Mouse (Mus musculus) mesoderm, embryonic 11.5 days (tissue): ENCODE data around the gene Npff.

Source experiments
- DNase-seq: peaks from one replicate; pipeline ENCODE4 v3.0.0-alpha.2; 2012; ENCODE audit warnings: low read depth, low spot score

The Npff gene

GRCm38 (mm10) chr15:102524892-102525485 lies at the start of gene Npff:
Npff (minus strand) TSS chr15:102524942.
- DNase-seq: peak; percentile 85

GRCm38 (mm10) chr15:102572081-102572480 lies 47.3 kb upstream of the Npff start:
- DNase-seq: no peak

GRCm38 (mm10) chr15:102567849-102568248 lies 43.1 kb upstream of the Npff start:
- no peak for DNase-seq

- DNase-seq: no peak
Measured at GRCm38 (mm10) chr15:102563681-102564080, 38.9 kb upstream of the Npff start.

- no peak for DNase-seq
Measured at GRCm38 (mm10) chr15:102563061-102563460, 38.3 kb upstream of the Npff start.

GRCm38 (mm10) chr15:102562491-102562890 lies 37.7 kb upstream of the Npff start:
- DNase-seq: no peak

- DNase-seq: no peak
Measured at GRCm38 (mm10) chr15:102557580-102557979, 32.8 kb upstream of the Npff start.

GRCm38 (mm10) chr15:102555581-102555980 lies 30.8 kb upstream of the Npff start:
- no peak for DNase-seq

- DNase-seq: no peak
Measured at GRCm38 (mm10) chr15:102552599-102552998, 27.9 kb upstream of the Npff start.

GRCm38 (mm10) chr15:102547478-102547877 lies 22.7 kb upstream of the Npff start:
- DNase-seq: no peak

- DNase-seq: no peak
Measured at GRCm38 (mm10) chr15:102546677-102547427, 22.1 kb upstream of the Npff start.

- no peak for DNase-seq
Measured at GRCm38 (mm10) chr15:102546246-102546645, 21.5 kb upstream of the Npff start.

- DNase-seq: no peak
Measured at GRCm38 (mm10) chr15:102544801-102545200, 20.1 kb upstream of the Npff start.

GRCm38 (mm10) chr15:102533926-102534325 lies 9.2 kb upstream of the Npff start:
- DNase-seq: no peak

- no peak for DNase-seq
Measured at GRCm38 (mm10) chr15:102532106-102532900, 7.6 kb upstream of the Npff start.

GRCm38 (mm10) chr15:102531586-102531985 lies 6.8 kb upstream of the Npff start:
- no peak for DNase-seq

- DNase-seq: no peak
Measured at GRCm38 (mm10) chr15:102530566-102530965, 5.8 kb upstream of the Npff start.

- no peak for DNase-seq
Measured at GRCm38 (mm10) chr15:102528396-102528795, 3.7 kb upstream of the Npff start.

- DNase-seq: no peak
Measured at GRCm38 (mm10) chr15:102527936-102528335, 3.2 kb upstream of the Npff start.

GRCm38 (mm10) chr15:102526111-102527002 lies 1.6 kb upstream of the Npff start:
- no peak for DNase-seq

- DNase-seq: no peak
Measured at GRCm38 (mm10) chr15:102521480-102521879, 3.3 kb downstream of the Npff start.
